Mouse (Mus musculus): Measurements from ENCODE around the gene Hsf5.

GRCm38 (mm10) chr11:87591526-87592353 is 25.2 kb upstream of the Hsf5 start, which contains the start of gene Mtmr4:
- TF ChIP-seq CTCF (IDR thresholded peaks at IDR 0.05; ENCODE audit: low read depth), result no peak; the same call in none of the 2 replicates
- TF ChIP-seq EP300 (IDR thresholded peaks at IDR 0.05; ENCODE audit: low read depth), result no peak

All from liver, embryonic 14.5 days (tissue).